Mouse (Mus musculus): ENCODE measurements around the gene Yipf1. TPM values are rescaled to one million over a fixed set of nuclear protein-coding genes. Genes with fewer than 3 reads are reported as not detected.

Gene Yipf1
- polyA plus RNA-seq, 1 experiment from 2014 or later, result 84.5 TPM

GRCm38 (mm10) chr4:107292273-107292662, 21.9 kb upstream of the Yipf1 start:
- 32% methylated on average over 4 of the region's 4 CpGs for WGBS
- no peaks in the 10 kb centered on the region for H3K36me3 ChIP-seq (ENCODE audit: control insufficient read depth, insufficient read depth, low read length)
- H3K9ac ChIP-seq (ENCODE audit: low read depth, low read length), result no peak overlapping the region
- H3K4me2 ChIP-seq (ENCODE audit: low read depth, low read length), result no peak overlapping the region
- no peak overlapping the region for H3K27ac ChIP-seq (ENCODE audit: low read length)
- no peak overlapping the region for H3K4me3 ChIP-seq (ENCODE audit: low read length)
- peaks cover 9% of the 10 kb centered on the region for H3K4me1 ChIP-seq (ENCODE audit: control insufficient read depth, insufficient read depth, low read length)
- H3K27me3 ChIP-seq (replicated peaks; ENCODE audit: control insufficient read depth, insufficient read depth, low read length), result no peaks in the 10 kb centered on the region
- no peaks in the 10 kb centered on the region for H3K9me3 ChIP-seq (ENCODE audit: control insufficient read depth, low read length)
- peak; percentile 80 for ATAC-seq

- WGBS, result 71% methylated on average over 8 of the region's 8 CpGs
- no peaks in the 10 kb centered on the region for H3K27me3 ChIP-seq (replicated peaks; ENCODE audit: control insufficient read depth, insufficient read depth, low read length)
- no peaks in the 10 kb centered on the region for H3K36me3 ChIP-seq (ENCODE audit: control insufficient read depth, insufficient read depth, low read length)
- ATAC-seq, result peak; percentile 54
- H3K4me3 ChIP-seq (ENCODE audit: low read length), result no peak overlapping the region
- H3K4me1 ChIP-seq (ENCODE audit: control insufficient read depth, insufficient read depth, low read length), result peaks cover 12% of the 10 kb centered on the region
- no peak overlapping the region for H3K4me2 ChIP-seq (ENCODE audit: low read depth, low read length)
- no peak overlapping the region for H3K9ac ChIP-seq (ENCODE audit: low read depth, low read length)
- no peak overlapping the region for H3K27ac ChIP-seq (ENCODE audit: low read length)
- H3K9me3 ChIP-seq (ENCODE audit: control insufficient read depth, low read length), result no peaks in the 10 kb centered on the region
Measured at GRCm38 (mm10) chr4:107298071-107298606, 16.0 kb upstream of the Yipf1 start.

- Histone ChIP-seq H3K36me3 (ENCODE audit: control insufficient read depth, insufficient read depth, low read length) (no peaks in the 10 kb centered on the region), H3K27ac (ENCODE audit: low read length) (no peak overlapping the region), H3K4me2 (ENCODE audit: low read depth, low read length) (no peak overlapping the region), H3K9me3 (ENCODE audit: control insufficient read depth, low read length) (no peaks in the 10 kb centered on the region), H3K9ac (ENCODE audit: low read depth, low read length) (no peak overlapping the region), H3K4me3 (ENCODE audit: low read length) (no peak overlapping the region), H3K27me3 (replicated peaks; ENCODE audit: control insufficient read depth, insufficient read depth, low read length) (no peaks in the 10 kb centered on the region), H3K4me1 (ENCODE audit: control insufficient read depth, insufficient read depth, low read length) (peaks cover 12% of the 10 kb centered on the region)
- WGBS, result 76% methylated on average over 7 of the region's 7 CpGs
- no peak for ATAC-seq
Measured at GRCm38 (mm10) chr4:107299779-107300340, 14.3 kb upstream of the Yipf1 start.

GRCm38 (mm10) chr4:107300371-107300770, 13.8 kb upstream of the Yipf1 start:
- no peak overlapping the region for H3K9ac ChIP-seq (ENCODE audit: low read depth, low read length)
- peaks cover 12% of the 10 kb centered on the region for H3K4me1 ChIP-seq (ENCODE audit: control insufficient read depth, insufficient read depth, low read length)
- no peak overlapping the region for H3K4me3 ChIP-seq (ENCODE audit: low read length)
- no peaks in the 10 kb centered on the region for H3K36me3 ChIP-seq (ENCODE audit: control insufficient read depth, insufficient read depth, low read length)
- H3K4me2 ChIP-seq (ENCODE audit: low read depth, low read length), result no peak overlapping the region
- H3K27ac ChIP-seq (ENCODE audit: low read length), result no peak overlapping the region
- no peaks in the 10 kb centered on the region for H3K27me3 ChIP-seq (replicated peaks; ENCODE audit: control insufficient read depth, insufficient read depth, low read length)
- no peak for ATAC-seq
- 81% methylated on average over 4 of the region's 4 CpGs for WGBS
- no peaks in the 10 kb centered on the region for H3K9me3 ChIP-seq (ENCODE audit: control insufficient read depth, low read length)

GRCm38 (mm10) chr4:107300902-107301555, 13.1 kb upstream of the Yipf1 start:
- Histone ChIP-seq H3K4me1 (ENCODE audit: control insufficient read depth, insufficient read depth, low read length) (peaks cover 13% of the 10 kb centered on the region), H3K36me3 (ENCODE audit: control insufficient read depth, insufficient read depth, low read length) (no peaks in the 10 kb centered on the region), H3K27me3 (replicated peaks; ENCODE audit: control insufficient read depth, insufficient read depth, low read length) (no peaks in the 10 kb centered on the region), H3K4me3 (ENCODE audit: low read length) (no peak overlapping the region), H3K27ac (ENCODE audit: low read length) (no peak overlapping the region), H3K9me3 (ENCODE audit: control insufficient read depth, low read length) (no peaks in the 10 kb centered on the region), H3K4me2 (ENCODE audit: low read depth, low read length) (no peak overlapping the region), H3K9ac (ENCODE audit: low read depth, low read length) (no peak overlapping the region)
- 90% methylated on average over 1 of the region's 1 CpGs for WGBS
- no peak for ATAC-seq

GRCm38 (mm10) chr4:107302221-107302620, 11.9 kb upstream of the Yipf1 start:
- Histone ChIP-seq H3K9ac (ENCODE audit: low read depth, low read length) (no peak overlapping the region), H3K4me2 (ENCODE audit: low read depth, low read length) (no peak overlapping the region), H3K9me3 (ENCODE audit: control insufficient read depth, low read length) (no peaks in the 10 kb centered on the region), H3K4me3 (ENCODE audit: low read length) (no peak overlapping the region), H3K36me3 (ENCODE audit: control insufficient read depth, insufficient read depth, low read length) (no peaks in the 10 kb centered on the region), H3K27me3 (replicated peaks; ENCODE audit: control insufficient read depth, insufficient read depth, low read length) (no peaks in the 10 kb centered on the region), H3K27ac (ENCODE audit: low read length) (no peak overlapping the region), H3K4me1 (ENCODE audit: control insufficient read depth, insufficient read depth, low read length) (peaks cover 24% of the 10 kb centered on the region)
- no peak for ATAC-seq
- 81% methylated on average over 9 of the region's 9 CpGs for WGBS

GRCm38 (mm10) chr4:107302832-107303231, 11.3 kb upstream of the Yipf1 start:
- Histone ChIP-seq H3K4me1 (ENCODE audit: control insufficient read depth, insufficient read depth, low read length) (peaks cover 24% of the 10 kb centered on the region), H3K4me3 (ENCODE audit: low read length) (no peak overlapping the region), H3K27ac (ENCODE audit: low read length) (peak overlapping the region; percentile 46), H3K36me3 (ENCODE audit: control insufficient read depth, insufficient read depth, low read length) (no peaks in the 10 kb centered on the region), H3K4me2 (ENCODE audit: low read depth, low read length) (no peak overlapping the region), H3K9ac (ENCODE audit: low read depth, low read length) (no peak overlapping the region), H3K27me3 (replicated peaks; ENCODE audit: control insufficient read depth, insufficient read depth, low read length) (no peaks in the 10 kb centered on the region), H3K9me3 (ENCODE audit: control insufficient read depth, low read length) (no peaks in the 10 kb centered on the region)
- peak; percentile 67 for ATAC-seq
- 54% methylated on average over 4 of the region's 4 CpGs for WGBS

GRCm38 (mm10) chr4:107303531-107303930, 10.6 kb upstream of the Yipf1 start:
- no peaks in the 10 kb centered on the region for H3K9me3 ChIP-seq (ENCODE audit: control insufficient read depth, low read length)
- H3K27ac ChIP-seq (ENCODE audit: low read length), result no peak overlapping the region
- ATAC-seq, result no peak
- H3K4me3 ChIP-seq (ENCODE audit: low read length), result no peak overlapping the region
- H3K4me2 ChIP-seq (ENCODE audit: low read depth, low read length), result no peak overlapping the region
- no peaks in the 10 kb centered on the region for H3K36me3 ChIP-seq (ENCODE audit: control insufficient read depth, insufficient read depth, low read length)
- no peaks in the 10 kb centered on the region for H3K27me3 ChIP-seq (replicated peaks; ENCODE audit: control insufficient read depth, insufficient read depth, low read length)
- peaks cover 24% of the 10 kb centered on the region for H3K4me1 ChIP-seq (ENCODE audit: control insufficient read depth, insufficient read depth, low read length)
- H3K9ac ChIP-seq (ENCODE audit: low read depth, low read length), result 0 out of 2 replicates have a peak overlapping the region, but pooled peaks have one; percentile 4
- WGBS, result 54% methylated on average over 3 of the region's 3 CpGs

GRCm38 (mm10) chr4:107306966-107307365, 7.2 kb upstream of the Yipf1 start, which contains the start of gene Dio1:
Dio1 (minus strand) TSS chr4:107307169.
- H3K9me3 ChIP-seq (ENCODE audit: control insufficient read depth, low read length), result no peaks in the 10 kb centered on the region
- 37% methylated on average over 6 of the region's 6 CpGs for WGBS
- H3K27me3 ChIP-seq (replicated peaks; ENCODE audit: control insufficient read depth, insufficient read depth, low read length), result no peaks in the 10 kb centered on the region
- peak within 1 kb of the TSS; percentile 19; the same call in 1 of the 2 replicates for H3K4me2 ChIP-seq (ENCODE audit: low read depth, low read length)
- peaks cover 13% of the 10 kb centered on the region for H3K4me1 ChIP-seq (ENCODE audit: control insufficient read depth, insufficient read depth, low read length)
- ATAC-seq, result peak; percentile 87
- H3K9ac ChIP-seq (ENCODE audit: low read depth, low read length), result no peak within 1 kb of the TSS
- H3K27ac ChIP-seq (ENCODE audit: low read length), result no peak within 1 kb of the TSS
- H3K36me3 ChIP-seq (ENCODE audit: control insufficient read depth, insufficient read depth, low read length), result no peaks in the 10 kb centered on the region
- H3K4me3 ChIP-seq (ENCODE audit: low read length), result no peak within 1 kb of the TSS

All from intestine, embryonic 16.5 days (tissue).